Mouse (Mus musculus) macrophage (primary cell): ENCODE results near the gene Samd15. TPM values are rescaled to one million over a fixed set of nuclear protein-coding genes. Genes with fewer than 3 reads are reported as not detected.
"Not testable (repeated sequence)": the region's sequence is repeated elsewhere in the genome, so short reads cannot be mapped to it uniquely, and the experiment has no call there.

Experiments used
- H3K27ac ChIP-seq: fragments of 350-480 bp; formaldehyde crosslinking; 2 replicates; pipeline ENCODE4 v1.9.0; 2021
- H3K36me3 ChIP-seq: fragments of 350-480 bp; formaldehyde crosslinking; 2 replicates; pipeline ENCODE4 v1.9.0; 2021; ENCODE audit errors: inconsistent target
- H3K4me3 ChIP-seq: fragments of 350-480 bp; formaldehyde crosslinking; 2 replicates; pipeline ENCODE4 v1.9.0; 2021; ENCODE audit errors: inconsistent target
- H3K79me2 ChIP-seq: fragments of 350-480 bp; formaldehyde crosslinking; 2 replicates; pipeline ENCODE4 v1.9.0; 2021; ENCODE audit errors: inconsistent target
- WGBS: methylation state at CpG from one replicate; pipeline ENCODE4 v1.1.7; 2026; ENCODE audit warnings: inconsistent platforms; ENCODE audit not compliant: missing documents; 5-methylcytosine and 5-hydroxymethylcytosine counted together
- polyA plus RNA-seq: library from polyadenylated mRNA; stranded (reverse); fragments of 250-400 nt; gene quantifications from 3 replicates; pipeline ENCODE4 v1.2.4, GENCODE M21; 2018; ENCODE audit warnings: inconsistent platforms

Samd15 gene
- polyA plus RNA-seq, 1 experiment from 2014 or later: 0.73 TPM

DNA sequence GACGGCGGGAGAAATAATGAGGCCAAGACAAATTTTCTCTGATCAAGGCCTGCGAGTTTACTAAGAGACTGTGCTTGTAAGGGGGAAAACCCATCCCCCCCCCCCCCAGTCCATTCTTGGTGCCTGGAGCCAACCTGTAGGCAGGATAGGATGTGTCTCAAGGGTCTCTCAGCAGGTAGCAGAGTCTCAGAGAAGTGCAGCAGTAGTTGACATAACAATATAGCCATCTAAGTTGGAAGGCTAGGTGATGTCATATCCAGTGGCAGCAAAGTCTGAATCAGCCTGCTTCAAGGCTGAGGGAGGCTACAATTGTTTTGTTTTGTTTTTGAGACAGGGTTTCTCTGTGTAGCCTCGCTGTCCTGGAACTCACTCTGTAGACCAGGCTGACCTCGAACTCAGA is 6.3 kb downstream of the Samd15 start:
- H3K4me3 ChIP-seq, H3K27ac ChIP-seq, H3K36me3 ChIP-seq, H3K79me2 ChIP-seq: not testable (repeated sequence)
- 100% methylated on average over 5 of the region's 5 CpGs for WGBS

- no peaks in the 10 kb centered on the region for H3K36me3 ChIP-seq
- H3K27ac ChIP-seq: no peak overlapping the region
- no peaks in the 10 kb centered on the region for H3K79me2 ChIP-seq
- 90% methylated on average over 2 of the region's 2 CpGs for WGBS
- no peak overlapping the region for H3K4me3 ChIP-seq
These were observed 13.5 kb downstream of the Samd15 start for GRCm38 (mm10) chr12:87212844-87213606.

DNA sequence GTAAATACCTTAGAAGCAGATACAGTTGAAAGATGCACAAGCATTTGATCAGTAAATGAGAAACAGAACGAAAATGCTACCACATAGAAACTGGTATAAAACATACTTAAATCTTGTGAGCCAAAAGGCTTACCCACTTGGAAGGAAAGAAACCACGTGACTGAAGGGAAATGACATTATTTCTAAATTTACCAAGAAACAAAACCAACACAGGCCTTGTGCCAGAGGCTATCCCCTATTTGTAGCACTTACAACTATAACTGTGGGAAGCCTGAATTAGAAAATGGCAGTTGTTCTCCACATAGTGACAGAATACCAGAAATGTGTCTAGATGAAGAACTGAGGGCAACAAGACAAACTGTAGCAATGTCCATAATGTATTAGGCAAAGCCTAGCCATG is 16.5 kb downstream of the Samd15 start:
- Histone ChIP-seq H3K4me3 (no peak overlapping the region), H3K36me3 (no peaks in the 10 kb centered on the region), H3K27ac (peak overlapping the region; percentile 33), H3K79me2 (no peaks in the 10 kb centered on the region)
- WGBS: 50% methylated on average over 2 of the region's 2 CpGs

DNA sequence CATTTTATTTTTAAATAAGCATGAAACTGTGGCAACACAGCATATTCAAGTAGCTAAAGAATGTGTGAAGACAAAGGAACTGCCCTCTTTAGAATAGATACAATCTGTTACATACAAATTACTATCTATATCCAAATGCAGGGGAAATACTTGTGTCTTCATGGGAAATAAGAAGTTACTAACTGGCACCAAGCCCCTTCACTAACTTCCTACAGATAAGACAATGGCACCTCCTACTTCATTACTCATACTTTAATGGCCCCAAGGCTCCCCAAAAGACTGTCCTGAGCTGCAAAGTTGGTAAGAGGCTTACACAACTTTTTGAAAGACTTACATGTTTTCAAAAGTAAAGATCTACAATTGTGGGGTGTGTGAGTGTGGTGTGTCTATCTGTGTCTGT is 18.1 kb downstream of the Samd15 start:
- Histone ChIP-seq H3K4me3 (no peak overlapping the region), H3K79me2 (no peaks in the 10 kb centered on the region), H3K36me3 (no peaks in the 10 kb centered on the region), H3K27ac (no peak overlapping the region)

DNA sequence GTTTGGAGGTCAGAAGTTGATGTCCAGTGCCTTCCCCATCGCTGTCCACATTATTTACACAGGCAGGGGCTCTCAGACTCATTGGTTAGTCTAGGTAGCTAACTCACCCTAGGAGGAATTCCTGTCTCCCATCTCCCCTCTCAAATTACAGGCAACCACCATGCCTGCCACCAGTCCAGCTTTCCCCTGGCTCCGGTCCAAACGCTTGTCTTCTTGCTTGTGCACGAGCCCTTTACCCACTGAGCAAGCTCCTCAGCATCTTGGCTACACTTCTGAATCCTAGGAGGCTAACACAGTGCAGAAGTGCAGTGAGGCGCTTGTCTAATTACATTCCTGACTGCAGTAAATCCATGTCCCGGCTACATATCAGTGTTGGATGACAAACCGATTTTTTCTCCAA is 19.8 kb downstream of the Samd15 start:
- Histone ChIP-seq H3K79me2 (no peaks in the 10 kb centered on the region), H3K36me3 (no peaks in the 10 kb centered on the region), H3K4me3 (no peak overlapping the region), H3K27ac (no peak overlapping the region)
- 92% methylated on average over 6 of the region's 7 CpGs for WGBS

GRCm38 (mm10) chr12:87224950-87225349 is 25.4 kb downstream of the Samd15 start:
- 64% methylated on average over 10 of the region's 10 CpGs for WGBS
- Histone ChIP-seq H3K4me3 (no peak overlapping the region), H3K79me2 (no peaks in the 10 kb centered on the region)

GRCm38 (mm10) chr12:87226801-87227200 is 27.3 kb downstream of the Samd15 start:
- no peak overlapping the region for H3K27ac ChIP-seq
- no peaks in the 10 kb centered on the region for H3K79me2 ChIP-seq
- 84% methylated on average over 7 of the region's 7 CpGs for whole genome bisulfite sequencing
- H3K4me3 ChIP-seq: no peak overlapping the region
- H3K36me3 ChIP-seq: no peaks in the 10 kb centered on the region

More at GRCm38 (mm10) chr12:87224950-87225349, 25.4 kb downstream of the Samd15 start:
- Histone ChIP-seq H3K27ac (no peak overlapping the region), H3K36me3 (no peaks in the 10 kb centered on the region)

- H3K79me2 ChIP-seq: no peaks in the 10 kb centered on the region
- 59% methylated on average over 2 of the region's 2 CpGs for WGBS
- H3K4me3 ChIP-seq: no peak overlapping the region
- no peaks in the 10 kb centered on the region for H3K36me3 ChIP-seq
- H3K27ac ChIP-seq: no peak overlapping the region; the same call in 1 of the 2 replicates
These were observed 30.1 kb downstream of the Samd15 start for GRCm38 (mm10) chr12:87229633-87230032.

GRCm38 (mm10) chr12:87230379-87230895 is 30.9 kb downstream of the Samd15 start:
- Histone ChIP-seq H3K27ac (no peak overlapping the region), H3K79me2 (no peaks in the 10 kb centered on the region), H3K4me3 (no peak overlapping the region), H3K36me3 (no peaks in the 10 kb centered on the region)

DNA sequence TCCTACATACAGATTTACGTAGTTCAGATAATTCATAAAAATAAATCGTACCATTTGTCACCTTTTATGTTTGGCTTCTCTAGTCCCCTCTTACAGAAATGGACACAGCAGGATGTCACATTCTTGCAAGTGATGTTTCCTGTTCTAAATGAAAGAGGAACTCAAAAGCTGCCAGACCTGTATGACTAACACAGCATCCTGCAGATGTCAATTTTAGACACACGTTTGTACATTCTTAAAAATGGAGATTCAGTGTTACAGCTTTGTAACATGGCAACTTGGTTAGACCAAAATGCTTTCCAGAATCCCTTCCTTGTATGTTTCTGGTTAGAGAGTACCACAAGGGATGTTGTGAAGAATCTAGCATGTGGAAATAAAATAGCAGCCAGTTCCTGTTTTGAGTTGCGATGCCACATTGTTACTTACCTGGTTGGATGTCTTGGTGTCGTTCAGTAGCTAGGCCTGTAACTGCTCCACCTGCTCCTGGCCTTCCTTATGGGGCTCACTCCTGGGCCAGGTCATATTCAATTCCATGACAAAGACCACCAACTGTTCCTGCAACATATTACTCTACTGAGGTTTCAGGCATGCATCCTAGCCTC is 37.5 kb downstream of the Samd15 start:
- Histone ChIP-seq H3K4me3 (no peak overlapping the region), H3K79me2 (no peaks in the 10 kb centered on the region), H3K36me3 (peaks cover 33% of the 10 kb centered on the region), H3K27ac (peak overlapping the region; percentile 25; the same call in 1 of the 2 replicates)
- 18% methylated on average over 5 of the region's 5 CpGs for WGBS

GRCm38 (mm10) chr12:87238632-87239031 is 39.1 kb downstream of the Samd15 start, which contains the start of gene Noxred1:
Gene Noxred1, minus strand, starts transcription at chr12:87238732.
- Histone ChIP-seq H3K36me3 (peaks cover 46% of the 10 kb centered on the region), H3K4me3 (no peak within 1 kb of the TSS), H3K79me2 (no peaks in the 10 kb centered on the region), H3K27ac (no peak within 1 kb of the TSS)
- WGBS: 89% methylated on average over 1 of the region's 1 CpGs

DNA sequence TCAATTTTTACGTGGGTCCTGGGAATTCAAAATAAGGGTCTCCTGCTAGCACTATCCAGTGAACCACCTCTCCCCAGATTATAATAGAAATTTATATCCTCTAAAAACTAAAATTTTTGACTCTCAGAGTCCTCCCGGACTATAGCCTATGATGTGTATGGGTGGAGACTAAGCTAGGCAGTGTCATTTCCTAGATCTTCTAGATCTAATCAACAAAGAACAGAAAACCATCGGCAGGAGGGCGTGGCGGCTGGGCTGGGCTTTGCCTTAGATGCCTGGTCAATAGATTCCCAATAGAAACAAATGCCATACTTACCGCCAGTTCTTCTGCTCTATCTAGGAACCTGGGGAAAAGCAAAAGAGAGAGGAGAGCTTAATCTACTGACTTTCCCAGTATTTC is 50.6 kb downstream of the Samd15 start:
- H3K36me3 ChIP-seq: peaks cover 90% of the 10 kb centered on the region
- no peak overlapping the region for H3K27ac ChIP-seq
- no peak overlapping the region for H3K4me3 ChIP-seq
- 90% methylated on average over 5 of the region's 6 CpGs for WGBS
- H3K79me2 ChIP-seq: no peaks in the 10 kb centered on the region

DNA sequence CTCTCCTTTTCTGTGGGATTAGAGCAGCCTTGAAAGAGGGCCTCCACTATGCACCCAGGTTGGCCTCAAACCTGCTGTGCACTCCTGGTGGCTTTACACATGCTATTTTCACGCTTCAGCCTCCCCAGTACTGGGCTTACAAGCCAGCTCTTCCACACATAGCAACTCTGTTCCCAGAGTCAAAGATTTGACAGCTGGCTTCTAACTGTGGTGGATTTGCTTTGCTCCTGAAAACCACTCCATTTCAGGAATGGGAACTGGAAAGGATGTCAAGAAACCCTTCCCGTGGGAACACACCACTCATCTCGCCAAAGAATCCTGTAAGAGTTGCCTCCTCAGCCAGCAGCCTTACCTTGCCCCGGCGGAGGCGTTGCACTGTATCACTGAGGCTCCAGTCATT is 54.4 kb downstream of the Samd15 start:
- Histone ChIP-seq H3K4me3 (no peak overlapping the region), H3K36me3 (peaks cover 96% of the 10 kb centered on the region), H3K79me2 (peaks cover 18% of the 10 kb centered on the region; the same call in 1 of the 2 replicates), H3K27ac (no peak overlapping the region)
- 96% methylated on average over 6 of the region's 6 CpGs for WGBS

GRCm38 (mm10) chr12:87256629-87257028 is 57.1 kb downstream of the Samd15 start:
- H3K4me3 ChIP-seq: no peak overlapping the region
- H3K36me3 ChIP-seq: peaks cover 75% of the 10 kb centered on the region
- 97% methylated on average over 5 of the region's 5 CpGs for WGBS
- H3K79me2 ChIP-seq: peaks cover 25% of the 10 kb centered on the region; the same call in 1 of the 2 replicates
- H3K27ac ChIP-seq: peak overlapping the region; percentile 22; the same call in 1 of the 2 replicates

GRCm38 (mm10) chr12:87260562-87260961 is 61.0 kb downstream of the Samd15 start:
- WGBS: 65% methylated on average over 8 of the region's 8 CpGs
- Histone ChIP-seq H3K4me3 (no peak overlapping the region), H3K79me2 (peaks cover 51% of the 10 kb centered on the region), H3K27ac (peak overlapping the region; percentile 97), H3K36me3 (peaks cover 43% of the 10 kb centered on the region)
